Mouse (Mus musculus) midbrain, embryonic 10.5 days (tissue): ENCODE results near the gene Traf6. TPM values are rescaled to one million over a fixed set of nuclear protein-coding genes. Genes with fewer than 3 reads are reported as not detected.

Experiments used
- DNase-seq: peaks from one replicate; pipeline ENCODE4 v3.0.0-alpha.2; 2017; ENCODE audit warnings: low spot score
- H3K27ac ChIP-seq: fragments of 300-500 bp; sonication (generic); replicated peaks from 2 replicates; pipeline ENCODE4 v1.5.1; 2016; ENCODE audit warnings: mild to moderate bottlenecking
- H3K27me3 ChIP-seq: fragments of 300-500 bp; sonication (generic); 2 replicates; pipeline ENCODE4 v1.6.1; 2016; ENCODE audit warnings: low read depth, mild to moderate bottlenecking; ENCODE audit not compliant: poor library complexity, severe bottlenecking
- H3K36me3 ChIP-seq: fragments of 300-500 bp; sonication (generic); 2 replicates; pipeline ENCODE4 v1.6.1; 2016; ENCODE audit warnings: mild to moderate bottlenecking, moderate library complexity
- H3K4me1 ChIP-seq: fragments of 300-500 bp; sonication (generic); 2 replicates; pipeline ENCODE4 v1.6.1; 2016
- H3K4me3 ChIP-seq: fragments of 300-500 bp; sonication (generic); 2 replicates; pipeline ENCODE4 v1.5.1; 2016; ENCODE audit warnings: mild to moderate bottlenecking, moderate library complexity
- H3K9me3 ChIP-seq: fragments of 300-500 bp; sonication (generic); replicated peaks from 2 replicates; pipeline ENCODE4 v1.6.1; 2016; ENCODE audit warnings: mild to moderate bottlenecking
- WGBS: fragments of 180-500 bp; shearing (Covaris S2); methylation state at CpG from one replicate; pipeline ENCODE4 v1.1.7; 2016; 5-methylcytosine and 5-hydroxymethylcytosine counted together
- polyA plus RNA-seq: library from polyadenylated mRNA; unstranded; fragments of >200 nt; fragmentation: Nextera tagmentation; extraction: Ambion mirVana; gene quantifications from 2 replicates; pipeline ENCODE4 v1.2.1, GENCODE M21; 2016

Traf6 gene
- polyA plus RNA-seq, 1 experiment from 2014 or later = 16.9 TPM

DNA sequence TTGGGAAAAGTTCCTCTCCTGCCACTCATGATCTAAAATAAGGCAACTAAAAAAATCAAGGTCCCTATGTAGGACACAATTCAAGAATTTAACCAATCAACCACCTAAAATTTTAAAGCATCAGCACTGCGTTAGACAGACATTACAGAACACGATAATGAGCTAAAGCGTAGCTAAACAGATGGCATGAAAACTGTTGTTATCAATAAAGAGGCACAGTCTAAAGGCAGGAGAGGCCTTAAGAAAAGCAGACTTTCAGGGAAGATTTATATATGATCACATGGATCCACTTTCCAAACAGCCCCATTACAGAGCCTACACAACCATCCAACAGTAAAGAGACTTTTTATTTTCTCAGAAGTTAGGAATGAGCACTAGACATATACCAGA, 12.5 kb upstream of the Traf6 start:
- H3K27me3 ChIP-seq = no peaks in the 10 kb centered on the region
- 87% methylated on average over 3 of the region's 3 CpGs for WGBS
- H3K9me3 ChIP-seq = no peaks in the 10 kb centered on the region
- no peak overlapping the region for H3K4me3 ChIP-seq
- H3K27ac ChIP-seq = peak overlapping the region; percentile 66
- DNase-seq = no peak
- no peaks in the 10 kb centered on the region for H3K36me3 ChIP-seq
- H3K4me1 ChIP-seq = 0 out of 2 replicates have a peak, but pooled peaks cover 3% of the 10 kb centered on the region

DNA sequence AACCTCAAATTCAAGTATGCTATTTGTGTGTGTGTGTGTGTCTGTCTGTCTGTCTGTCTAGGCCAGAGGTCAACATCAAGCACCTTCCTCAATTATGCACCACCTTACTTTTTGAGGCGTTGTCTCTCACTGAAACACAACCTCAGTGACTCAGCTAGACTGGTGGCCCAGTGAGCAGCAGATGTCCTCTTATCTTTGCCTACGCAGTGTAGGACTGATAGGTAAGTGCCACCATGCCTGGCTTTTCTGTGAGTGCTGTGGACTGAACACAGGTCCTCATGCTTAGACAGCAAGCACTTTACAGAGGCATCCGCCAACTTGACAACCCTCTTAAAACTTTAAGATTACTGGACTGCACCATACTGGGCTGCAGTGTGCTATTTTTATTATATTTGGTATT, 9.5 kb upstream of the Traf6 start:
- DNase-seq = no peak
- H3K36me3 ChIP-seq = no peaks in the 10 kb centered on the region
- 0 out of 2 replicates have a peak, but pooled peaks cover 3% of the 10 kb centered on the region for H3K4me1 ChIP-seq
- H3K4me3 ChIP-seq = no peak overlapping the region
- H3K27ac ChIP-seq = no peak overlapping the region
- no peaks in the 10 kb centered on the region for H3K27me3 ChIP-seq
- no peaks in the 10 kb centered on the region for H3K9me3 ChIP-seq
- WGBS = 88% methylated on average over 3 of the region's 3 CpGs

DNA sequence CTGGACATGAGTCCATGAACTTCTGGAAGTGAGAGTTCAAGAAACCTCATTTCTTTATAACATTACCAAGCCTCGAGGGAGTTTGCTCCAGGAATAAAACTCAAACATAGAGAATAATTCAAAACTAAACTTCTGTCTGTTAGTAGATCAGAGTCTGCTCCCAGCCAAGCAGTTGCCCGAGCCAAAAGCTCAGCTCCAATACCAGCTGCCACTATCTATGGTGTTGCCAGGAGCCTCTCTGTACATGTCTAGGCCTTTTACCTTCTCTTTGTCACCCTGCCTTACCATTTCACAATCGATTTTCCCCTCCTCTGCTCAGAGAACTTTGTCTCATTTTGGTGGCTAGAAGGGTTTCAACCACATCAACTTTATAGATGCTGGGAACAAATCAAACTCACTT, 4.7 kb upstream of the Traf6 start:
- no peaks in the 10 kb centered on the region for H3K36me3 ChIP-seq
- H3K4me3 ChIP-seq = no peak overlapping the region
- H3K4me1 ChIP-seq = peaks cover 3% of the 10 kb centered on the region; the same call in 1 of the 2 replicates
- DNase-seq = no peak
- H3K27ac ChIP-seq = no peak overlapping the region
- 85% methylated on average over 3 of the region's 3 CpGs for WGBS
- H3K9me3 ChIP-seq = no peaks in the 10 kb centered on the region
- no peaks in the 10 kb centered on the region for H3K27me3 ChIP-seq

DNA sequence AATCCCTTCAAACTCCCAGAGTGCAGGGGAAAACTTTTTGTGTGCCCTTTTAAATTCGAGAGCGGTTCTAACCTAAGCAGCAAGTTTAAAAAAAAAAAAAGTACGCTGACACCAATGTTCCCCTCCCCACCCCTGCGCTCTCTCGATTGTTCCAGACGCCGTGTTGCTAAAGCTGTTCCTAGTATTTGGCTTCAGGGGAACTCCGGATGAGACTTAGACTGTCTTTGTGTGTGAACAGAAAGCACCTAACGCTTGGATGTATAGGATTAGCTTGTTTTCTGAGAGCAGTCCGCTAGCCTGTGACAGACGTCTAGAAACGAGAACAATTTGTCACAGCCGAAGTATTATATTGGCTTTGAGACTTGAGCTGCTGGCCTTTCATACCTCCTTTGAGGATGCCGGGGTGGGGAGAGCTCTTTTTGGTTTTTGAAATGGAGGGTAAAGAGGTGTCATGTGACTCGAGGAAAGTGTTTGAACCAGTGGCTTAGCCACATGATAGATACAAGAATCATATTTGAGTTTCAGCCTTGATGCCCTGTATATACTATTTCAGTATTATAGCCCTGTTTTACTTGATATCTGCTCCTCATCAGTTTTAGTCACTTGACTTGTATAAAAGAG, 1.0 kb downstream of the Traf6 start:
- Histone ChIP-seq H3K27ac (peak overlapping the region; percentile 93), H3K4me3 (peak overlapping the region; percentile 100), H3K27me3 (no peaks in the 10 kb centered on the region), H3K4me1 (peaks cover 24% of the 10 kb centered on the region), H3K9me3 (no peaks in the 10 kb centered on the region), H3K36me3 (peaks cover 16% of the 10 kb centered on the region)
- DNase-seq = peak; percentile 46
- WGBS = 3% methylated on average over 15 of the region's 15 CpGs

DNA sequence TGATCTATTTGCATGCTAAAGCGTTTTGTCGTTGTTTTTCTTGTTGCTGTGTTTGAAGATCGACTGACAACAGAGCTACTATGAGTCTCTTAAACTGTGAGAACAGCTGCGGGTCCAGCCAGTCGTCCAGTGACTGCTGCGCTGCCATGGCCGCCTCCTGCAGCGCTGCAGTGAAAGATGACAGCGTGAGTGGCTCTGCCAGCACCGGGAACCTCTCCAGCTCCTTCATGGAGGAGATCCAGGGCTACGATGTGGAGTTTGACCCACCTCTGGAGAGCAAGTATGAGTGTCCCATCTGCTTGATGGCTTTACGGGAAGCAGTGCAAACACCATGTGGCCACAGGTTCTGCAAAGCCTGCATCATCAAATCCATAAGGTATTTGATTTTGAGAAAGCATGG, 6.2 kb downstream of the Traf6 start:
- Histone ChIP-seq H3K27me3 (no peaks in the 10 kb centered on the region), H3K9me3 (no peaks in the 10 kb centered on the region), H3K4me3 (no peak overlapping the region), H3K4me1 (peaks cover 18% of the 10 kb centered on the region), H3K27ac (no peak overlapping the region), H3K36me3 (peaks cover 66% of the 10 kb centered on the region)
- WGBS = 94% methylated on average over 12 of the region's 12 CpGs
- DNase-seq = no peak

DNA sequence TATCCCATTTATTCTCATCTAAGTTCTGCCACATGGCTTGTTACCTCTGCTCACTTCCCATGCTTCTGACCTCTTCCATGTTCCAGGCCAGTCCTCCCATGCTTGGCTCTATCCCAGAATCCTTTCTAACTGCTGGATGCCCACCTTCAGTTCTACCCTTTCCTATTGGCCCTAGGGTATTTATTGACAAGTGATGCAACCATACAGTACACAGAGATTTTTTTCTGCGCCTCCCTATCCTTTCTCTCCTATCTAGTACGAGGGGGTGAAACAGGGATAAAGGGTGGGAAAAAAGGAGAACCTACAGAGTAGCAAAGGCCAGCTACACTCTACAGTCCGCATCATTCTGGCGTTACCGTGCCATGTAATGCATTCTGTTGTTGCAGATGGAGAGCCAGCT, 9.8 kb downstream of the Traf6 start:
- DNase-seq = no peak
- H3K36me3 ChIP-seq = peaks cover 93% of the 10 kb centered on the region
- no peak overlapping the region for H3K27ac ChIP-seq
- WGBS = 92% methylated on average over 5 of the region's 5 CpGs
- H3K4me3 ChIP-seq = no peak overlapping the region
- H3K4me1 ChIP-seq = no peaks in the 10 kb centered on the region
- no peaks in the 10 kb centered on the region for H3K27me3 ChIP-seq
- no peaks in the 10 kb centered on the region for H3K9me3 ChIP-seq

DNA sequence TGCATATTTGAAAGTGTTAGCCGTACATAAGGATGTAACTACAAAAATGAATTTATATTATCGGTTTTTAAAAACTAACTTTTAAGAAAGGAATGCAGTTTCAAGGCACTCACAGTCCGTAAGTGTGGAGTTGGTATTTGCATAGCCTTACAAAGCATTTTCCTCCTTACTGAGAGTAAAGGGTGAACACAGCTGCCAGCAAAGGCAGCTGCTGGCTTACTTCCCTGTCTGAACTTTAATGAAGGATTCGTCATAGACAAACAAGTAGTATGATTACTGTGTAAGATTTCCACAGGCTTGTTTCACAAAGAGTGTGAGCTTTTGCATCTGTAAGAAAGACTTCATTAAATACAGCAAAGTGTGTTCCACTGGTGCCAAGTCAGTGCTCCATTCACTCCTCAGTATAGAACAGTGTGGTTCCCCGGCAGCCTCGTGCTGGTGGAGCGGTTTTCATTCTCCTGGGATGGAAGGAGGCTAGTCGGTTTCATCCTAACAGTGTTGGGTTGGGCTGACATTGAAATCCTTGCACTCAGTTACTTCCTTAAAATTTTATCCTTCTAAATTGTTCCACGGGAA, 12.1 kb downstream of the Traf6 start:
- no peaks in the 10 kb centered on the region for H3K27me3 ChIP-seq
- no peaks in the 10 kb centered on the region for H3K4me1 ChIP-seq
- no peaks in the 10 kb centered on the region for H3K9me3 ChIP-seq
- no peak for DNase-seq
- H3K36me3 ChIP-seq = peaks cover 86% of the 10 kb centered on the region
- H3K4me3 ChIP-seq = no peak overlapping the region
- no peak overlapping the region for H3K27ac ChIP-seq
- WGBS = 91% methylated on average over 9 of the region's 9 CpGs

DNA sequence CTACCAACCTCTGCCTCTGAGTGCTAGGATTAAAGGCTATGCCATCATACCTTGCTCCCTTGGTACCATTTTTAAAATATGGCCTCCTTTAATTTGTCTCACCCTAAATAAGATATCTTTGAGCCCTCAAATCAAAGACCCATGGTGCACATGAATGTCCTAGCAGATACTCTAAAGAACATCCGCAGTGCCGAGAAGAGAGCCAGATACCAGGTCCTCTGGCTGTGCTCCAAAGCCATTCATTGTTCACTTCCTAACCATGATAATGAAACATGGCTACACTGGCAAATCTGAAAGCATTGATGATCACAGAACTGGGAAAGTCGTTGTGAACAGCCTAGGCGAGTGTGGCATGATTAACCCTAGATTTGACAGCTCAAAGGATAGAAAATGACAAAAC, 14.8 kb downstream of the Traf6 start:
- WGBS = 84% methylated on average over 4 of the region's 4 CpGs
- Histone ChIP-seq H3K4me1 (no peaks in the 10 kb centered on the region), H3K27ac (no peak overlapping the region), H3K4me3 (no peak overlapping the region), H3K36me3 (peaks cover 85% of the 10 kb centered on the region), H3K27me3 (no peaks in the 10 kb centered on the region), H3K9me3 (no peaks in the 10 kb centered on the region)
- no peak for DNase-seq

DNA sequence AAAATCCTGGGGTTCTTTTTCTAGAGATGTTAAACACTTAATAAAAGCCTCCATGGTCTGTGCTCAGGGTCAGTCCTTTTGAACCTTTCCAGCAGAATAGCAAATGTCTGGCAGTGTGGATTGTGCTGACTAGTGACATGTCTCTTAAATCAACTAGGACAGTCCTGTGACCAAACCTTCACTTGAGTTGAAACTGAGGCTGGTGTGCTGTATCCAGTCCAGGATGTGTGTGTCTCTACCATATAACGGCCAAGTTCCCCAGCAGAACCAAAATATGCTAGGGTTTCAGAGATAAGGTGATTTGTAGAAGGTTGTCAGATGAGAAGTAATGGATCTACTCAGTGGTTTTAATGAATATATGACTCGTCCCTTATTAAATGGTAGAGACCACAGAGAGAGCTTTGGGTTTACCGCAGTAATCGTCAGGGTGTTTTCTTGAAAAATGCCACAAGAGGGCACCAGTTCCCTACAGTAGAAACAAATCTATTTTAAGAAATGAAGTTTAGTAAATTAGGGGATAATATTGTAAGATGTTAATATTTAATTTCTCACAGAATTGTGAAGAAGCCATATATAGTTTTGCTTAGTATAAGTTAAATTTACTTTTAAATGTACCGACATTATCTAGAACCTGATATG, 15.5 kb downstream of the Traf6 start:
- Histone ChIP-seq H3K9me3 (no peaks in the 10 kb centered on the region), H3K27ac (no peak overlapping the region), H3K27me3 (no peaks in the 10 kb centered on the region), H3K4me3 (no peak overlapping the region), H3K4me1 (no peaks in the 10 kb centered on the region), H3K36me3 (peaks cover 86% of the 10 kb centered on the region)
- WGBS = 73% methylated on average over 5 of the region's 5 CpGs
- DNase-seq = no peak

DNA sequence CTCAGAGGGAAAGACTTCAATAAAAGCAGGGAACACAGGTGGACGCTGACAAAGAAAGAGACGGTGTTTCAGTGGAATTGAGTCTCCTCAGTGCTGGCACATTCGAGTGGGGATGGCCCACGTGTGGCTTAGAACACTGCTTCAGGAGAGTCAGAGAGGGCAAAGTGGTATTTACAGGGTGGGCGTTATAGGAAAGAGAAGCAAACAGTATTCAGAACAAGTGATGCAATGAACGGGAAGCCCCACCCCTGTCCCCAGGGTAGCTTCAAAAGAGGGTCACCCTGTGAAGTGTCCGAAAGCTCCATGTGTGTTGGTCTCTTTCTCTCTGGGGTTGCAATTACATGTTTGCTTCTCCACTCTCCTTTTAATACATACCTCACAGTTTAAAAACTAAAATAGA, 17.4 kb downstream of the Traf6 start:
- Histone ChIP-seq H3K36me3 (peaks cover 81% of the 10 kb centered on the region), H3K27ac (no peak overlapping the region), H3K4me3 (no peak overlapping the region), H3K27me3 (no peaks in the 10 kb centered on the region), H3K9me3 (no peaks in the 10 kb centered on the region), H3K4me1 (no peaks in the 10 kb centered on the region)
- 92% methylated on average over 7 of the region's 7 CpGs for WGBS
- no peak for DNase-seq

DNA sequence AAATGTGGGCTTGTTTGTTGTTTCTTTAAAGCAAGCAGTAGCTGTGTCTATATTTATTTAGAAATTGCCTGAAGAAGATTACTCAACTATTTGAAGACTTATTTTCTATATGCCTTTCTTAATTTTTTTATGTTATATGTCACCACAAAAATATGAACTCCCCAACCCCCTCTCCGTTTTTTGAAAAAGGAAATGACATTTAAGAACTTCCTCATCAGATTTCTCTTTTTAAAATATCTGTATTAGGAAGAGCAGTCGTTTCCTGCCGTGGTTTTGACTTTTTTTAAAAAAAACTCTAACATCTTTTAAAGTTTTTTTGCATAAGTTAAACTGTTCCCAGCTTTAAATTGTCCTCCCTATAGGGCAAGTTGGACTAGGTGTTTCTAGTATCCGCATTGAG, 21.1 kb downstream of the Traf6 start:
- H3K4me1 ChIP-seq = no peaks in the 10 kb centered on the region
- peaks cover 56% of the 10 kb centered on the region for H3K36me3 ChIP-seq
- no peak for DNase-seq
- no peak overlapping the region for H3K27ac ChIP-seq
- H3K9me3 ChIP-seq = no peaks in the 10 kb centered on the region
- H3K27me3 ChIP-seq = no peaks in the 10 kb centered on the region
- H3K4me3 ChIP-seq = no peak overlapping the region
- WGBS = 94% methylated on average over 4 of the region's 4 CpGs

DNA sequence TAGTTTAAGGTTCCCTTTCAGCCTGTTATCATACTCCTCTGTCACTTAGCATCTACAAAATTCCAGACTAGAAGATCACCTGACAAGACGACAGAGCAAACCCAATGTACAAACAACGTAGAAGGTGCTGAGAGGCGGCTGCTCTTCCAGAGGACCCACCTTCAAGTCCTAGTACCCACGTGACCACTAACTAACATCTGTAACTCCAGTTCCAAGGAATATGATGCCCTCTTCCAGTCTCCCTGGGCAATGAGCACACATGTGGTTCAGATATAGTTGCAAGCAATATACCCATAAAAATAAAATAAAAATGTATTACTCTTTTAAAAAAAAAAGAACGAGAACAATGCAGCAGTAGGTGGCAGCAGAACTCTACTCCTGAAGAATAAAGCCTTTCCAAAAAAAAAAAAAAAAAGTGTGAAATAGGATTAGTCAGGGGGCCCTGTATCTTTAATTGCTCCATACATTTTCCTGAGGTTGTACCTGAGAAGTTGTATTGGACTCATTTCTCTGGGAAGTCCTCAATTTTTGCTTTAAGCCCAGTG, 27.8 kb downstream of the Traf6 start:
- WGBS = 48% methylated on average over 5 of the region's 5 CpGs
- no peak for DNase-seq

DNA sequence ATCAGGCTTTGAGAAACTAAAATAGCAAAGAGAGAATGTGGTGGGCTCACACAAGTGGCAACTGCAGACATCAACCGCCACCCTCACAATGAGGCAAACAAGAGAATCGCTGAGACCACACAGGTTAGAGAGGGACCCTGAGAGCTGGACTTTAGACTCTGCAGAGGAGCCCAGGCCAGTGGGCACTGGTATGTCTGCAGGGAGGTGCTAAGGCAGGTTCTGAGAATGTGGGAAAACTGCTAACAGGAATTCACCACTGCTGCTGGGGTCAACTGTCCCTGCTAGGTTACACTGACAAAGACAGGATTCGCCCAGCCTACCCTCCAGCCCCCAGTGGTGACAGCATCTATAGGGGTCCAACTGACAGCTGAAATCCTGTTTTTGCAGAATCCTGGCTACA, 33.4 kb downstream of the Traf6 start:
- 89% methylated on average over 3 of the region's 3 CpGs for WGBS
- no peak overlapping the region for H3K4me3 ChIP-seq
- no peak for DNase-seq
- H3K9me3 ChIP-seq = no peaks in the 10 kb centered on the region
- peaks cover 7% of the 10 kb centered on the region for H3K4me1 ChIP-seq
- H3K36me3 ChIP-seq = peaks cover 14% of the 10 kb centered on the region
- H3K27ac ChIP-seq = peak overlapping the region; percentile 13; the same call in 1 of the 2 replicates
- H3K27me3 ChIP-seq = no peaks in the 10 kb centered on the region

More for the DNA sequence above, 27.8 kb downstream of the Traf6 start:
- no peaks in the 10 kb centered on the region for H3K27me3 ChIP-seq
- H3K4me1 ChIP-seq = peaks cover 11% of the 10 kb centered on the region
- no peak overlapping the region for H3K4me3 ChIP-seq
- H3K9me3 ChIP-seq = no peaks in the 10 kb centered on the region
- H3K36me3 ChIP-seq = peaks cover 2% of the 10 kb centered on the region; the same call in 1 of the 2 replicates
- no peak overlapping the region for H3K27ac ChIP-seq
